In genomic region chr4:124175531-124175930, GRCm38 (mm10) we compare ENCODE assay signal across 17 mouse cellular contexts.
DNase-seq lines count a peak whose midpoint lies in the region; TF ChIP-seq lines count a peak whose summit lies in the region.
"Had no signal": no experiment of that assay in that cellular context is flagged by ENCODE, and none has a peak within 500 bp of the region (broad histone marks: within the 10 kb centered on the region; RNA-seq: fewer than 3 reads in every experiment).

No protein-coding gene starts in this region.

- H3K4me1 ChIP-seq in cerebellum, adult 2 months (ENCODE audit: control insufficient read depth, insufficient read depth, low read length) = no peaks in the 10 kb centered on the region; the same call in 1 of the 2 replicates

- no peak overlapping the region for H3K27ac ChIP-seq in cerebellum, adult 2 months (ENCODE audit: insufficient read depth, low read length)
- H3K27ac ChIP-seq: gastrocnemius, adult 2 months; hindbrain, embryonic 15.5 days; kidney, postnatal 0 days; neural tube, embryonic 15.5 days had no signal

- WGBS in cerebellum, adult 2 months = 50% methylated on average over 6 of the region's 6 CpGs

- no peak for TF ChIP-seq POLR2A in brain, embryonic 14.5 days (IDR thresholded peaks at IDR 0.05; ENCODE audit: borderline replicate concordance, extremely low read depth, insufficient read depth, insufficient read length, poor library complexity, severe bottlenecking)
- TF ChIP-seq POLR2A in cerebellum, adult 2 months (IDR thresholded peaks at IDR 0.05; ENCODE audit: borderline replicate concordance, insufficient read depth, low read length) = no peak

- DNase-seq in layer of hippocampus, adult 11-12 months (ENCODE audit: low spot score) = peak; percentile 42
- DNase-seq in layer of hippocampus, postnatal 10 days (ENCODE audit: low spot score in 2 of 2) = no peak
- peak; percentile 56 for DNase-seq in brain, embryonic 14.5 days (ENCODE audit: low read depth)
- peak; percentile 34 to 51 for DNase-seq in frontal cortex, postnatal 25 days (ENCODE audit: low spot score in 2 of 2)
- peak; percentile 63 to 75 for DNase-seq in right cerebral cortex, adult 2 months (ENCODE audit: low spot score in 2 of 2)
- no peak for DNase-seq in cerebellum, adult 2 months
- no peak for DNase-seq in cerebellum, postnatal 4 days (ENCODE audit: low spot score in 2 of 2)
- DNase-seq in spleen, adult 18-20 months = no peak
- DNase-seq: adrenal gland, postnatal 36 days; B cell, adult 2 months; cerebellum, adult 9-11 months; gastrocnemius, adult 2 months; liver, postnatal 0 days had no signal

- TF ChIP-seq CTCF in brain, embryonic 14.5 days (IDR thresholded peaks at IDR 0.05; ENCODE audit: borderline replicate concordance, extremely low read depth, insufficient read depth, insufficient read length) = no peak
- no peak for TF ChIP-seq CTCF in cerebellum, adult 2 months (IDR thresholded peaks at IDR 0.05; ENCODE audit: borderline replicate concordance, insufficient read depth, low read depth, low read length)

- H3K27me3 ChIP-seq in cerebellum, adult 2 months (ENCODE audit: control insufficient read depth, insufficient read depth, low read length) = no peaks in the 10 kb centered on the region; the same call in 1 of the 2 replicates

- H3K4me3 ChIP-seq in cerebellum, adult 2 months (replicated peaks; ENCODE audit: insufficient read depth, low read depth, low read length) = no peak overlapping the region
- H3K4me3 ChIP-seq: gastrocnemius, adult 2 months; heart, embryonic 12.5 days; hindbrain, embryonic 15.5 days; neural tube, embryonic 15.5 days had no signal

Comparison
In these comparisons a context has a peak if more than half of its experiments do, and no peak if none do; other contexts are left out.
1. DNase-seq: peak in layer of hippocampus, adult 11-12 months (single experiment), brain, embryonic 14.5 days (single experiment), frontal cortex, postnatal 25 days (2 of 2) and right cerebral cortex, adult 2 months (2 of 2); none in layer of hippocampus, postnatal 10 days (0 of 2), cerebellum, adult 2 months (0 of 2), cerebellum, postnatal 4 days (0 of 2) and spleen, adult 18-20 months (0 of 2).